Mouse (Mus musculus): ENCODE data around the gene Gm28042. TPM values are rescaled to one million over a fixed set of nuclear protein-coding genes. Genes with fewer than 3 reads are reported as not detected.
A peak's percentile ranks its signal among the peaks of the same experiment; 100 is the strongest.

Gene Gm28042
- polyA plus RNA-seq, 1 experiment from 2014 or later: 2.2 TPM

GRCm38 (mm10) chr2:120007680-120008210 is 19.5 kb upstream of the Gm28042 start:
- 84% methylated on average over 4 of the region's 4 CpGs for WGBS

GRCm38 (mm10) chr2:120008672-120009071 is 18.6 kb upstream of the Gm28042 start:
- Histone ChIP-seq H3K27me3 (ENCODE audit: control insufficient read depth, insufficient read depth, low read length) (no peaks in the 10 kb centered on the region), H3K9me3 (replicated peaks; ENCODE audit: control insufficient read depth, low read length) (no peaks in the 10 kb centered on the region), H3K4me1 (ENCODE audit: control insufficient read depth, insufficient read depth, low read length) (peaks cover 3% of the 10 kb centered on the region; the same call in 1 of the 2 replicates), H3K36me3 (ENCODE audit: control insufficient read depth, insufficient read depth) (no peaks in the 10 kb centered on the region), H3K4me3 (ENCODE audit: low read length) (no peak overlapping the region), H3K4me2 (ENCODE audit: low read depth, low read length) (no peak overlapping the region), H3K9ac (ENCODE audit: low read length) (no peak overlapping the region), H3K27ac (ENCODE audit: low read length) (0 out of 2 replicates have a peak overlapping the region, but pooled peaks have one; percentile 11)
- WGBS: 39% methylated on average over 4 of the region's 4 CpGs
- ATAC-seq (replicated peaks; ENCODE audit: extremely low read depth, insufficient read depth, low FRiP score): 0 out of 2 replicates have a peak, but pooled peaks have one; percentile 12

More at GRCm38 (mm10) chr2:120007680-120008210, 19.5 kb upstream of the Gm28042 start:
- Histone ChIP-seq H3K27me3 (ENCODE audit: control insufficient read depth, insufficient read depth, low read length) (no peaks in the 10 kb centered on the region), H3K9me3 (replicated peaks; ENCODE audit: control insufficient read depth, low read length) (no peaks in the 10 kb centered on the region), H3K4me1 (ENCODE audit: control insufficient read depth, insufficient read depth, low read length) (no peaks in the 10 kb centered on the region; the same call in 1 of the 2 replicates), H3K9ac (ENCODE audit: low read length) (no peak overlapping the region), H3K4me3 (ENCODE audit: low read length) (no peak overlapping the region), H3K4me2 (ENCODE audit: low read depth, low read length) (no peak overlapping the region), H3K27ac (ENCODE audit: low read length) (no peak overlapping the region), H3K36me3 (ENCODE audit: control insufficient read depth, insufficient read depth) (no peaks in the 10 kb centered on the region)
- ATAC-seq (replicated peaks; ENCODE audit: extremely low read depth, insufficient read depth, low FRiP score): no peak

GRCm38 (mm10) chr2:120011462-120012200 is 15.7 kb upstream of the Gm28042 start:
- Histone ChIP-seq H3K4me1 (ENCODE audit: control insufficient read depth, insufficient read depth, low read length) (peaks cover 3% of the 10 kb centered on the region; the same call in 1 of the 2 replicates), H3K4me2 (ENCODE audit: low read depth, low read length) (no peak overlapping the region), H3K36me3 (ENCODE audit: control insufficient read depth, insufficient read depth) (peaks cover 4% of the 10 kb centered on the region), H3K4me3 (ENCODE audit: low read length) (no peak overlapping the region), H3K27ac (ENCODE audit: low read length) (no peak overlapping the region), H3K9ac (ENCODE audit: low read length) (no peak overlapping the region), H3K9me3 (replicated peaks; ENCODE audit: control insufficient read depth, low read length) (no peaks in the 10 kb centered on the region), H3K27me3 (ENCODE audit: control insufficient read depth, insufficient read depth, low read length) (no peaks in the 10 kb centered on the region)
- WGBS: 67% methylated on average over 8 of the region's 8 CpGs
- ATAC-seq (replicated peaks; ENCODE audit: extremely low read depth, insufficient read depth, low FRiP score): 0 out of 2 replicates have a peak, but pooled peaks have one; percentile 28

- Histone ChIP-seq H3K27me3 (ENCODE audit: control insufficient read depth, insufficient read depth, low read length) (no peaks in the 10 kb centered on the region), H3K9ac (ENCODE audit: low read length) (no peak overlapping the region), H3K4me1 (ENCODE audit: control insufficient read depth, insufficient read depth, low read length) (peaks cover 3% of the 10 kb centered on the region; the same call in 1 of the 2 replicates), H3K4me3 (ENCODE audit: low read length) (no peak overlapping the region), H3K36me3 (ENCODE audit: control insufficient read depth, insufficient read depth) (peaks cover 14% of the 10 kb centered on the region), H3K9me3 (replicated peaks; ENCODE audit: control insufficient read depth, low read length) (no peaks in the 10 kb centered on the region), H3K4me2 (ENCODE audit: low read depth, low read length) (no peak overlapping the region), H3K27ac (ENCODE audit: low read length) (no peak overlapping the region)
- WGBS: 50% methylated on average over 13 of the region's 13 CpGs
- ATAC-seq (replicated peaks; ENCODE audit: extremely low read depth, insufficient read depth, low FRiP score): no peak
Measured at GRCm38 (mm10) chr2:120012924-120013323, 14.4 kb upstream of the Gm28042 start.

GRCm38 (mm10) chr2:120013831-120014486 is 13.3 kb upstream of the Gm28042 start:
- peaks cover 3% of the 10 kb centered on the region; the same call in 1 of the 2 replicates for H3K4me1 ChIP-seq (ENCODE audit: control insufficient read depth, insufficient read depth, low read length)
- no peak overlapping the region for H3K4me3 ChIP-seq (ENCODE audit: low read length)
- no peak overlapping the region for H3K9ac ChIP-seq (ENCODE audit: low read length)
- no peak overlapping the region for H3K4me2 ChIP-seq (ENCODE audit: low read depth, low read length)
- no peak for ATAC-seq (replicated peaks; ENCODE audit: extremely low read depth, insufficient read depth, low FRiP score)
- H3K27me3 ChIP-seq (ENCODE audit: control insufficient read depth, insufficient read depth, low read length): no peaks in the 10 kb centered on the region
- no peaks in the 10 kb centered on the region for H3K9me3 ChIP-seq (replicated peaks; ENCODE audit: control insufficient read depth, low read length)
- peaks cover 21% of the 10 kb centered on the region for H3K36me3 ChIP-seq (ENCODE audit: control insufficient read depth, insufficient read depth)
- H3K27ac ChIP-seq (ENCODE audit: low read length): no peak overlapping the region
- WGBS: 87% methylated on average over 2 of the region's 2 CpGs

- Histone ChIP-seq H3K4me2 (ENCODE audit: low read depth, low read length) (no peak overlapping the region), H3K4me3 (ENCODE audit: low read length) (no peak overlapping the region), H3K27ac (ENCODE audit: low read length) (no peak overlapping the region), H3K36me3 (ENCODE audit: control insufficient read depth, insufficient read depth) (peaks cover 32% of the 10 kb centered on the region), H3K9ac (ENCODE audit: low read length) (no peak overlapping the region), H3K9me3 (replicated peaks; ENCODE audit: control insufficient read depth, low read length) (no peaks in the 10 kb centered on the region), H3K4me1 (ENCODE audit: control insufficient read depth, insufficient read depth, low read length) (peaks cover 3% of the 10 kb centered on the region; the same call in 1 of the 2 replicates), H3K27me3 (ENCODE audit: control insufficient read depth, insufficient read depth, low read length) (no peaks in the 10 kb centered on the region)
- no peak for ATAC-seq (replicated peaks; ENCODE audit: extremely low read depth, insufficient read depth, low FRiP score)
- WGBS: 81% methylated on average over 4 of the region's 4 CpGs
Measured at GRCm38 (mm10) chr2:120015882-120016281, 11.4 kb upstream of the Gm28042 start.

GRCm38 (mm10) chr2:120017599-120017998 is 9.7 kb upstream of the Gm28042 start:
- Histone ChIP-seq H3K27ac (ENCODE audit: low read length) (no peak overlapping the region), H3K9ac (ENCODE audit: low read length) (no peak overlapping the region), H3K27me3 (ENCODE audit: control insufficient read depth, insufficient read depth, low read length) (no peaks in the 10 kb centered on the region), H3K4me2 (ENCODE audit: low read depth, low read length) (no peak overlapping the region), H3K36me3 (ENCODE audit: control insufficient read depth, insufficient read depth) (peaks cover 43% of the 10 kb centered on the region), H3K4me3 (ENCODE audit: low read length) (no peak overlapping the region), H3K4me1 (ENCODE audit: control insufficient read depth, insufficient read depth, low read length) (peaks cover 3% of the 10 kb centered on the region; the same call in 1 of the 2 replicates), H3K9me3 (replicated peaks; ENCODE audit: control insufficient read depth, low read length) (no peaks in the 10 kb centered on the region)
- WGBS: 84% methylated on average over 12 of the region's 12 CpGs
- no peak for ATAC-seq (replicated peaks; ENCODE audit: extremely low read depth, insufficient read depth, low FRiP score)

GRCm38 (mm10) chr2:120024337-120024736 is 3.0 kb upstream of the Gm28042 start:
- WGBS: 24% methylated on average over 5 of the region's 5 CpGs
- H3K36me3 ChIP-seq (ENCODE audit: control insufficient read depth, insufficient read depth): peaks cover 29% of the 10 kb centered on the region
- no peaks in the 10 kb centered on the region for H3K9me3 ChIP-seq (replicated peaks; ENCODE audit: control insufficient read depth, low read length)
- no peaks in the 10 kb centered on the region for H3K27me3 ChIP-seq (ENCODE audit: control insufficient read depth, insufficient read depth, low read length)
- H3K4me1 ChIP-seq (ENCODE audit: control insufficient read depth, insufficient read depth, low read length): peaks cover 20% of the 10 kb centered on the region
- ATAC-seq (replicated peaks; ENCODE audit: extremely low read depth, insufficient read depth, low FRiP score): peak; percentile 67
- H3K27ac ChIP-seq (ENCODE audit: low read length): peak overlapping the region; percentile 95
- no peak overlapping the region for H3K4me2 ChIP-seq (ENCODE audit: low read depth, low read length)
- H3K4me3 ChIP-seq (ENCODE audit: low read length): no peak overlapping the region
- H3K9ac ChIP-seq (ENCODE audit: low read length): peak overlapping the region; percentile 35; the same call in 1 of the 2 replicates
